Mouse (Mus musculus): ENCODE data around the gene Nmral1. TPM values are rescaled to one million over a fixed set of nuclear protein-coding genes. Genes with fewer than 3 reads are reported as not detected.
"Not testable (repeated sequence)": the region's sequence is repeated elsewhere in the genome, so short reads cannot be mapped to it uniquely, and the experiment has no call there.

Nmral1 gene
- polyA plus RNA-seq, 1 experiment from 2014 or later = 91.4 TPM

DNA sequence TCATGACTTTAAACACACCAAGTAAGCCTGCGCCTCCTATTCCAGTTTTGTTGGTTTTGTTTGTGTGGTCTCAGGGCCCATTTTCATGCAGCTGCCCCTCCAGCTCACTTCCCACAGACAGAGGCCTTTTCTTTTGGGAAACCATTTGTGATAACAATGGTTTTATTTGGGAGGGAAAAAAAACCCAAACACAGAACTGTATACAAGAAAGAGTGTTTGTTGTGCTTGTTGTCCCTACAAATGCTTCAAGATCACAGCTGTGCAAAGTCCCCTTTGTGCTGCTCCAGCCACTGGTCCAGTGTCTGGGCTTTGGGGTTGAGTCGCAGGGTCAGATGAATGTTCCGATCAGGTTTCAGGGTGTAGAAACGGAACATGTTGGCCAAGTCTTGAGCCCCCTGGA is 8.0 kb downstream of the Nmral1 start:
- Histone ChIP-seq H3K9me3 (no peaks in the 10 kb centered on the region), H3K27me3 (no peaks in the 10 kb centered on the region), H3K4me2 (no peak overlapping the region), H3K27ac (no peak overlapping the region), H3K9ac (no peak overlapping the region), H3K4me3 (no peak overlapping the region), H3K36me3 (peaks cover 100% of the 10 kb centered on the region), H3K4me1 (no peaks in the 10 kb centered on the region)
- ATAC-seq (ENCODE audit: insufficient number of reproducible peaks, insufficient read depth, low FRiP score, low TSS enrichment, low read depth) = no peak
- 94% methylated on average over 4 of the region's 4 CpGs for WGBS

DNA sequence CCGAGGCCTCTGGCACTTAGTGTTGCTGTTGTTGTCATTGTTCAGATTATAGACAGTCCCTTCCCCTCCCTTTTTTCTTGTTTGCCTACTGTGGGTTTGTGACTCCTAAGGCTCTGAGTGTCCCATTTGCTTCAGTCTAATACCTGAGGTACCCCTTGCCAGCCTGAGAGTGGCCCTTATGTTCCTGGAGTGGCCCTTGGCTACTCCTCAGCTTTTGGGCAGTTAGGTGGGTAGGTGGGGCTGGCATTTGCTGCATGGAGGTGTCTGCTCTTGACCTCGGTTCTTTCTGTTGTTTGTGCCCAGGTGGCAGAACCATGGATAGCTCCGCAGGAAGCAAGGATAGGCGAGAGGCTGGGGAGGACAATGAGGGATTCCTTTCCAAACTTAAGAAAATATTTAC is 13.6 kb downstream of the Nmral1 start:
- H3K4me3 ChIP-seq = no peak overlapping the region
- 58% methylated on average over 4 of the region's 4 CpGs for WGBS
- H3K9me3 ChIP-seq = no peaks in the 10 kb centered on the region
- no peaks in the 10 kb centered on the region for H3K4me1 ChIP-seq
- no peak overlapping the region for H3K27ac ChIP-seq
- no peak for ATAC-seq (ENCODE audit: insufficient number of reproducible peaks, insufficient read depth, low FRiP score, low TSS enrichment, low read depth)
- H3K4me2 ChIP-seq = no peak overlapping the region
- peaks cover 99% of the 10 kb centered on the region for H3K36me3 ChIP-seq
- no peaks in the 10 kb centered on the region for H3K27me3 ChIP-seq
- no peak overlapping the region for H3K9ac ChIP-seq

DNA sequence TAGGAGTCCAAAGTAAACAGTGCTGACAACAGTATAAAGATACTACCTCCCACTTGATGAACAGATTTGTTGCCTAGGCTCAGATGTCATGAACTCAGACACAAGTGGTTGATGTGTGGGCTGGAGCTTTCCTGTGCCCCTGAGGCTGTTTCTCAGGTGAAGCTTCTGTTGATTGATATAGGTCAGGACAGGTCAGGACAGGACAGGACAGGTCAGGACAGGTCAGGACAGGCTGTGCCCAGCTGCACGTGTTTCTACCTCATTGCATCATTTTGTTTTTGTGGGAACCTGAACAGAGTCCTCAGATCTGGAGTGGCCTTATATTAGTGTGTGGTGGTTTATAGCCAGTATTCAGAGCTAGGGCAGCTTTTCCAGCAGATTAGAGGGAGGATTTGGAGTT is 16.5 kb downstream of the Nmral1 start:
- no peak overlapping the region for H3K4me2 ChIP-seq
- WGBS = 35% methylated on average over 1 of the region's 1 CpGs

DNA sequence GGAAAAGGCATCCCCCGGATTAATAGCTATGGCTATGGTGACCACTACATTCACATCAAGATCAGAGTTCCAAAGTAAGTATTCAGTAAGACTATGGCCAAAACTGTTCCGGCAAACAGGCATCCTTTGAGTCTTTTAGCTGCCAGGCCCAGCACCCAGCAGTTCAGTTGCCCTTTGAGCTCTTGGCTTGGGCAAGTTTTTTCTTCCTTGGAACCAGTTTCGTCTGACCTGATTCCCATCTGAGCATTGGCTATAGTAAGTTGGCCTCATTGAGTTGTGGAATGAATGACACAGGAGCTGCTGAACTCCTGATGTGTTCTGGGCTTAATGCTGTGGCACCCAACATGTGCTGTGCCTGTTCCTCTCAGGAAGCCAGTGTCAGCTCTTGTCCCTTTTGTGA is 17.9 kb downstream of the Nmral1 start:
- Histone ChIP-seq H3K27ac (no peak overlapping the region), H3K4me1 (no peaks in the 10 kb centered on the region), H3K4me3 (no peak overlapping the region), H3K27me3 (no peaks in the 10 kb centered on the region), H3K4me2 (no peak overlapping the region), H3K9me3 (no peaks in the 10 kb centered on the region), H3K36me3 (peaks cover 99% of the 10 kb centered on the region), H3K9ac (no peak overlapping the region)
- 95% methylated on average over 3 of the region's 3 CpGs for WGBS
- ATAC-seq (ENCODE audit: insufficient number of reproducible peaks, insufficient read depth, low FRiP score, low TSS enrichment, low read depth) = no peak

More for the DNA sequence above, 16.5 kb downstream of the Nmral1 start:
- Histone ChIP-seq H3K27me3 (no peaks in the 10 kb centered on the region), H3K4me3 (no peak overlapping the region), H3K27ac (no peak overlapping the region), H3K9me3 (no peaks in the 10 kb centered on the region), H3K9ac (no peak overlapping the region), H3K4me1 (no peaks in the 10 kb centered on the region), H3K36me3 (peaks cover 99% of the 10 kb centered on the region)
- no peak for ATAC-seq (ENCODE audit: insufficient number of reproducible peaks, insufficient read depth, low FRiP score, low TSS enrichment, low read depth)

DNA sequence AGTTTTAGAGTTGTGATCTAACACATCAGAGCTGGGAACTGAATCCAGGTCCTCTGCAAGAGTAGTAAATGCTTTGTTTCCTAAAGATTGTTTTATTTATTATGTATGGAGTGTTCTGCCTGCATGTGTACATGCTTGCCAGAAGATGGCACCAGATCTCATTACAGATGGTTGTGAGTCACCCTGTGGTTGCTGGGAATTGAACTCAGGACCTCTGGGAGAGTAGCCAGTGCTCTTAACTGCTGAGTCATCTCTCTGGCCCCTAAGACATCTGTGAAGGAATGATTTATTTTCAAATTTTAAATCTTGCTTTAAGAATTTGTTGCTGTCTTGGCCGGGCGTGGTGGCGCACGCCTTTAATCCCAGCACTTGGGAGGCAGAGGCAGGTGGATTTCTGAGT is 29.8 kb downstream of the Nmral1 start:
- 100% methylated on average over 4 of the region's 4 CpGs for WGBS
- peaks cover 73% of the 10 kb centered on the region for H3K36me3 ChIP-seq
- not testable (repeated sequence) for H3K9ac ChIP-seq; H3K4me2 ChIP-seq; H3K27ac ChIP-seq; H3K27me3 ChIP-seq; H3K9me3 ChIP-seq; H3K4me3 ChIP-seq; ATAC-seq (ENCODE audit: insufficient number of reproducible peaks, insufficient read depth, low FRiP score, low TSS enrichment, low read depth)
- peaks cover 10% of the 10 kb centered on the region for H3K4me1 ChIP-seq

DNA sequence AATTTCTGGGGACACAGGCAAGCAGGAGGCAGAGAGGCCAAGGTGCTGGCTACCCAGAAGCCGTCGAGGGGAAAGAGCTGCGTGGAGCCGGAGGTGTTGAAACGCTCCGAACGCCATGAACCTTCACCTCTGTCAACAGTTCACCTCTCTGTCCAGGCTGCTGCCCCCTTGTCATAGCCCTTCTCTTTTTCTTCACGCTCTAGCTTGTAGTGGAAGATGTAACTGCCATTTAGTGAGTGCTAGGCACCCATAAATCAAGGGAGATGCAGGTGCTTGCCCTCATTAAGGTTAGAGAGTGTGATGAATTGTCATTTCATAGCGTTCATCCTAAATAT is 34.7 kb downstream of the Nmral1 start:
- H3K27me3 ChIP-seq = no peaks in the 10 kb centered on the region
- H3K4me3 ChIP-seq = peak overlapping the region; percentile 99
- WGBS = 2% methylated on average over 9 of the region's 9 CpGs
- peak overlapping the region; percentile 96 for H3K4me2 ChIP-seq
- H3K27ac ChIP-seq = no peak overlapping the region; the same call in 1 of the 2 replicates
- peaks cover 21% of the 10 kb centered on the region for H3K4me1 ChIP-seq
- H3K9ac ChIP-seq = peak overlapping the region; percentile 91
- no peaks in the 10 kb centered on the region for H3K9me3 ChIP-seq
- no peak for ATAC-seq (ENCODE audit: insufficient number of reproducible peaks, insufficient read depth, low FRiP score, low TSS enrichment, low read depth)
- H3K36me3 ChIP-seq = peaks cover 26% of the 10 kb centered on the region

DNA sequence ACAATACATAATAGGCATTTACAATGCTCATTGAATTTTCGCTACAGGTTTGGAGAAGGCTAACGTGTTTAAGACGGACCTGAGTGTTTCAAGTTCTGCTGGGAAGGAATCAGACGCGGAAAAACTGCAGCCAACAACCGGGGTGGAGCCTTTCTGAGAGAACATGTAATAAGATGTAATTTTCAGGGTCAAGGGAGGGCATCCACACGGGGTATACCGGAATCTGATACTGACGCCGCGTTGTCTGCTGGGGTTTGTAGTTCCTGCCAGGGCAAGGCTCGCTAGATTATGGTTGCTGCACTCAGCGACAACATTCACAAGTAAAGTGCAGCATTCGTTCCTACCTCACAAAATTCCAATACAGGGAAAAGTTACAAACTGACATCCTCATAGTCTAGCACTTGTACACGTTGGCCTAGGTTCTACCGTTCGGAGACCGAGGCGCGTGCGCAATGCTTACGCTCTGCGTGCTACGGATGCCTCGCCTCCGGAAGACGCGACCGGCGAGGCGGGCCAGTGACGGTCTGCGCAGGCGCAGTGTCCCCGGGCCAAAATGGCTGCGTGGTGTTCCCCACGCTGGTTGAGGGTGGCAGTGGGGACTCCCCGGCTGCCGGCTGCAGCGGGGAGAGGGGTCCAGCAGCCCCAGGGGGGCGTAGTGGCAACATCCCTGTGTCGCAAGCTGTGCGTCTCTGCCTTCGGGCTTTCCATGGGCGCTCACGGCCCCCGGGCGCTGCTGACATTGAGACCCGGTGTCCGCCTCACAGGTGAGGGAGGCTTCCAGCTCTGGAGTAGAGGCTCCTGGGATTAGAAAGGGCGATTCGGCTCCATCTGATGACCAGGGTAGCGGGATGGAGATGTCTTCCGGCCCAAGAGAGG is 35.3 kb downstream of the Nmral1 start:
- no peaks in the 10 kb centered on the region for H3K27me3 ChIP-seq

DNA sequence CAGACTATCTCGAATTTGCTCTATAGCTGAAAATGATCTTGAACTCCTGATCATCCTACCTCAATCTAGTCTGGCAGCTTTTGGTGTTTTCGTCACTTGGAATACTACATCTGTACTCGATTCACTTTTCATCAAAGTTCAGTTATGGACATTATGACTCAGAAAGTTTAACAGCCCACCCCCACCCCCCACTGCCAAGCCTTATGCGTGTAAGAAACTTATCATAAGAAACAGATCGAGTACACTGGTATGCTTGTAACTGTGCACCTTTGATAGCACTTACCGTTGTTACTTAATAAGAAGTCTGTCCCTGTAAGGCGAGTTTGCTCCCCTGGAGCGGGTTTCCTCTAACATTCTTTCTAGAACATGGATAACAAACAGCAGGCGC is 36.0 kb downstream of the Nmral1 start:
- Histone ChIP-seq H3K4me3 (peak overlapping the region; percentile 99), H3K4me2 (peak overlapping the region; percentile 96), H3K27ac (peak overlapping the region; percentile 83), H3K27me3 (no peaks in the 10 kb centered on the region), H3K4me1 (peaks cover 31% of the 10 kb centered on the region), H3K9ac (peak overlapping the region; percentile 91), H3K9me3 (no peaks in the 10 kb centered on the region), H3K36me3 (peaks cover 16% of the 10 kb centered on the region)
- 19% methylated on average over 9 of the region's 9 CpGs for WGBS
- ATAC-seq (ENCODE audit: insufficient number of reproducible peaks, insufficient read depth, low FRiP score, low TSS enrichment, low read depth) = no peak

More for the DNA sequence above, 35.3 kb downstream of the Nmral1 start:
- Histone ChIP-seq H3K9ac (peak overlapping the region; percentile 91), H3K27ac (peak overlapping the region; percentile 83), H3K9me3 (no peaks in the 10 kb centered on the region), H3K4me2 (peak overlapping the region; percentile 96), H3K4me1 (peaks cover 25% of the 10 kb centered on the region), H3K36me3 (peaks cover 20% of the 10 kb centered on the region), H3K4me3 (peak overlapping the region; percentile 99)
- under 1% methylated on average over 54 of the region's 54 CpGs for WGBS
- peak; percentile 87 for ATAC-seq (ENCODE audit: insufficient number of reproducible peaks, insufficient read depth, low FRiP score, low TSS enrichment, low read depth)

DNA sequence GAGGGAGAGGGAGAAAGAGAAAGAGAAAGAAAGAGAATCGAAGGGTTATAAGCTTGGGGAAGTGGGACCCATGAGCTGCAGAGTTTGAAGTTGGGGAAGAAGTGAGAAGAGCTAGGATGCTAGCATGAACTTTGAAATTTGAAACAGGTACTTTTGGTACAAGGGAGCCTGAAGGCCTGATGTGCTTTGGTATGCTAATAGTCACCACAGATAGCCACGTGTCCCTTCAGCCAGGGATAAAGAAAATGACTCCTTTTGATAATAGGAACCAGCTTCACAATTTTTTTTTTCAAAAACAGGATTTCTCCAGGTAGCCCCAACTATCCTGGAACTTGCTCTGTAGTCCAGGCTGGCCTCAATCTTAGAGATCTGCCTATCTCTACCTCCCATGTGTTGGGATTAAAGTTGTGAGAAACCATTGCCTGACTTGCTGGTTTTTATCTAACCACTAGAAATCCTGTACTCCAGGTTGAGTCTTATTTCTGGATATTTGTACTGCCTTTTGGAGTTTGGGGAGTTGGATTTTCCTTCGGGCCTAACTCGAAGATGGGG is 36.5 kb downstream of the Nmral1 start:
- peak overlapping the region; percentile 96 for H3K4me2 ChIP-seq
- no peak for ATAC-seq (ENCODE audit: insufficient number of reproducible peaks, insufficient read depth, low FRiP score, low TSS enrichment, low read depth)
- peak overlapping the region; percentile 91; the same call in 1 of the 2 replicates for H3K9ac ChIP-seq
- no peaks in the 10 kb centered on the region for H3K9me3 ChIP-seq
- peak overlapping the region; percentile 99; the same call in 1 of the 2 replicates for H3K4me3 ChIP-seq
- WGBS = 70% methylated on average over 4 of the region's 4 CpGs
- peaks cover 11% of the 10 kb centered on the region for H3K36me3 ChIP-seq
- peaks cover 31% of the 10 kb centered on the region for H3K4me1 ChIP-seq
- 0 out of 2 replicates have a peak overlapping the region, but pooled peaks have one; percentile 83 for H3K27ac ChIP-seq
- H3K27me3 ChIP-seq = no peaks in the 10 kb centered on the region

DNA sequence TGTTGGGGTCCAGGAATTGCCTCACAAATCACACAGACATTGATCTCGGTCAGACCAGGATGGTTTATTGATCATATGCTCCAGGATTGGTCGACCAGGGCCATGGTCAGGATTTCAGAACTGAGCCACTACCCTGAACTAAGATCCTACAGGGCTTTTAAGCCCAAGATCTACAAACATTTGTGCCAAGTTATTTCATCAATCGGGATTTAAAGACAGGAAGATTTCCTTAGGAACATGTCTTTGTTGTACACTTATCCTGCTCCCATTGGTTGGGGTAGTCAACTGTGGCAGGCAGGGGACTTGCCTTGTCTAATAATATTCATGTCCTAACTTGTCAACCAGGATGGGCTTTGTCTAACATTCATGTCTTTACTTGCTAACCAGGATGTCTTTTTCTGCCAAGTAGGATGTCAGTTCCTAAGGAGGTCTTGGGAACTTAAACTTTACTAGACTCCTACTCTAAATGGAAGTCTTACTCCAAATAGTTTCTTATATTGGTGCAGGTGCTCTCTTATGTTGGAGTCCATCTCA is 38.2 kb downstream of the Nmral1 start:
- H3K36me3 ChIP-seq; ATAC-seq (ENCODE audit: insufficient number of reproducible peaks, insufficient read depth, low FRiP score, low TSS enrichment, low read depth); H3K9ac ChIP-seq; H3K4me3 ChIP-seq; H3K9me3 ChIP-seq; H3K4me2 ChIP-seq; H3K27me3 ChIP-seq; H3K27ac ChIP-seq: not testable (repeated sequence)
- H3K4me1 ChIP-seq = peaks cover 31% of the 10 kb centered on the region
- WGBS = 84% methylated on average over 3 of the region's 3 CpGs

DNA sequence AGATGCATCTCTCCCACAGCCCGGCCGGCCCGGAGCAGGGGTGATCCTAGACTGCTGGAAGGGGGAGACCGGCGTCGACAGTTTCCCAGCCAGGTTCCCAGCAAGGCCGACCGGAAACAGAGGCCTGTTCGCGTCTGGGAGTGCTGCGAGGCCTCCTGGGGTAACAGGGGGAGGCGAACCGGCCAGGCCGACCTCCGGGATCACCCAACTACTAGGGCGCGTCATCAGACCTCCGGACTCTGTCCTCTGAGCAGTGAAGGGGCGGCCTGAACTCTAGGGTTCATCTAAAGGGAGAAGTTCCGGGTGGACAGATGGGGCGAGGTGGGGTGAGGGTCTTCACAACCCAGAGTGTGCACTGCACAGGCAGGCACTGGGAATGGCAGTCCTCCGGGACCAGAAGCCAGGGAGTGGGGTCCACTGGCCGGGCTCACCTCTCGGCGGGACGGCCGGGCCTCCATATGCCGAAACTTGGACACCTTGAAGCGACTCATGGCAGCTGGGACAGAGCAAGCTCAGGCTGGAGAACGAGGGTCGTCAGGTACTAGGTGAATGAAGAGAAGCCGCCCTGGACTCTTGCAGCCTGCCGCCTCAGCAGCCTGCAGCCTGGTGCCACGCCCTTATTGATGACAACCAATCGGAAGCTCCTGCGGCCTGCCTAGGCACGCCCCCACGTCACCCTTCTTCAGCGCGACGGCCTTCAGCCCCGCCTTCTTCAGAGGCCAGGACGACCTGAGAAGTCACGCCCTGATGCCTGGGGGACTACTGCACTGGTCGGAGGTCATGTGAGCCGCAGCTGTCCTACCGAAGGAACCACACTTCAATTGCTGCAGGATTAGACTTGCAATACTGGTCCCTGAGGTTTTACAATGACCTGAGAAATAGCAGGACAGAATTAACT is 39.8 kb downstream of the Nmral1 start, which contains the start of gene Coro7:
Coro7 (minus strand) TSS at position 657 of the 898 bp plus-strand sequence.
- Histone ChIP-seq H3K27ac (no peak within 1 kb of the TSS), H3K4me1 (peaks cover 21% of the 10 kb centered on the region), H3K4me2 (peak within 1 kb of the TSS; percentile 94), H3K4me3 (peak within 1 kb of the TSS; percentile 73), H3K9ac (peak within 1 kb of the TSS; percentile 83), H3K9me3 (no peaks in the 10 kb centered on the region), H3K36me3 (peaks cover 20% of the 10 kb centered on the region), H3K27me3 (no peaks in the 10 kb centered on the region)
- WGBS = under 1% methylated on average over 47 of the region's 47 CpGs
- peak; percentile 82 for ATAC-seq (ENCODE audit: insufficient number of reproducible peaks, insufficient read depth, low FRiP score, low TSS enrichment, low read depth)

Data from embryonic facial prominence, embryonic 13.5 days (tissue).